Mouse (Mus musculus) neutrophil, adult 65 days (primary cell): Measurements from ENCODE around the gene Dgat2l6. TPM values are rescaled to one million over a fixed set of nuclear protein-coding genes. Genes with fewer than 3 reads are reported as not detected.

Experiments used
- total RNA-seq: library from RNA; stranded (reverse); gene quantifications from 2 replicates; pipeline ENCODE4 v1.2.4, GENCODE M21; 2023

Dgat2l6 gene
- 0.16 TPM in 1 of 2 replicates, not detected in the other for total RNA-seq

GRCm38 (mm10) chrX:100524471-100524870 lies at the start of gene Dgat2l6:
Gene Dgat2l6, plus strand, starts transcription at chrX:100524838.

GRCm38 (mm10) chrX:100494068-100494978 lies 30.3 kb upstream of the Dgat2l6 start, which contains the start of gene Igbp1:
Gene Igbp1, plus strand, starts transcription at chrX:100494291.

GRCm38 (mm10) chrX:100571951-100572350 lies 47.3 kb downstream of the Dgat2l6 start, which contains the start of gene Awat1:
Gene Awat1, plus strand, starts transcription at chrX:100572251.

GRCm38 (mm10) chrX:100594791-100595190 lies 70.2 kb downstream of the Dgat2l6 start, which contains the start of gene P2ry4:
Gene P2ry4, minus strand, starts transcription at chrX:100594869.

Other genes starting within 250 kb of the Dgat2l6 start
- gene Otud6a, start 95.8 kb upstream of the Dgat2l6 start, total RNA-seq, result not detected in 2 replicates
- not detected in 2 replicates for gene Awat2, start 82.1 kb upstream of the Dgat2l6 start, total RNA-seq
- 33.3 and 35.8 TPM in 2 replicates for gene Igbp1, start 30.5 kb upstream of the Dgat2l6 start, total RNA-seq
- not detected in 2 replicates for gene Awat1, start 47.4 kb downstream of the Dgat2l6 start, total RNA-seq
- gene P2ry4, start 70.0 kb downstream of the Dgat2l6 start, total RNA-seq, result not detected in 2 replicates
- gene Arr3, start 80.7 kb downstream of the Dgat2l6 start, total RNA-seq, result not detected in 2 replicates
- 19.2 and 22.7 TPM in 2 replicates for gene Kif4, start 100.9 kb downstream of the Dgat2l6 start, total RNA-seq
- 19.7 and 20.8 TPM in 2 replicates for gene Pdzd11, start 101.7 kb downstream of the Dgat2l6 start, total RNA-seq
- gene Gdpd2, start 205.0 kb downstream of the Dgat2l6 start, total RNA-seq, result 0.32 and 0.45 TPM in 2 replicates
- gene Dlg3, start 242.9 kb downstream of the Dgat2l6 start, total RNA-seq, result 0.52 and 0.79 TPM in 2 replicates